Mouse (Mus musculus): ENCODE measurements around the gene Hoxa13. TPM values are rescaled to one million over a fixed set of nuclear protein-coding genes. Genes with fewer than 3 reads are reported as not detected.

Gene Hoxa13
- polyA plus RNA-seq, 1 experiment: not detected

DNA sequence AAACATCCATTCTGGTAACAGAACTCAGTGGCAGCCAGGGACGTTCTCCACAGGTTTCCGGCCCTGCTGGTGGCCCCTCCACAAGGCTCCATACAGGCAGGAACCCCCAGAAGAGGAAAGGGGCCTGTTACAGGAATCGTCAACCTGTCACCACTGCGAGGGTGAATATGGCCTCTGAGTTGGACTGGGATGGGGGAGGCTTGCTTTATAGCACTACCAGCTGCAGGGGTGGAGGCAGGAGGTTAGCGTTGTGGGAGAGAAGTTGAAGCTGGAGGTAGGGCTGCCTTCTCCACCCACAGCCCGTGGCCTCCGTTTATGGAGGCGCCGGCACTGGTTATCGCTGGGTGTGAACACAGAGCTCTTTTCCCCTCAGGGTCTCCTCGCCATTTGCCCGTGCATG is 20.4 kb upstream of the Hoxa13 start:
- no peak for DNase-seq
- Histone ChIP-seq H3K4me1 (replicated peaks; ENCODE audit: control insufficient read depth, insufficient read depth, low read length) (no peaks in the 10 kb centered on the region), H3K27ac (ENCODE audit: control insufficient read depth, insufficient read depth, low read length) (no peak overlapping the region), H3K4me3 (ENCODE audit: control insufficient read depth, insufficient read depth, low read length) (no peak overlapping the region), H3K27me3 (ENCODE audit: control insufficient read depth, insufficient read depth, low read length) (peaks cover 16% of the 10 kb centered on the region), H3K36me3 (ENCODE audit: control insufficient read depth, insufficient read depth, low read length) (no peaks in the 10 kb centered on the region)
- TF ChIP-seq CTCF (IDR thresholded peaks at IDR 0.05; ENCODE audit: borderline replicate concordance, control insufficient read depth, extremely low read depth, insufficient read depth, low read length, poor library complexity) (no peak), POLR2A (IDR thresholded peaks at IDR 0.05; ENCODE audit: control insufficient read depth, extremely low read depth, insufficient read depth, low read length, poor library complexity) (no peak)
- WGBS: 38% methylated on average over 12 of the region's 12 CpGs

GRCm38 (mm10) chr6:52276920-52277319 is 16.2 kb upstream of the Hoxa13 start:
- Histone ChIP-seq H3K27me3 (ENCODE audit: control insufficient read depth, insufficient read depth, low read length) (peaks cover 36% of the 10 kb centered on the region), H3K4me1 (replicated peaks; ENCODE audit: control insufficient read depth, insufficient read depth, low read length) (no peaks in the 10 kb centered on the region), H3K36me3 (ENCODE audit: control insufficient read depth, insufficient read depth, low read length) (no peaks in the 10 kb centered on the region), H3K27ac (ENCODE audit: control insufficient read depth, insufficient read depth, low read length) (no peak overlapping the region), H3K4me3 (ENCODE audit: control insufficient read depth, insufficient read depth, low read length) (no peak overlapping the region)
- DNase-seq: no peak
- WGBS: 38% methylated on average over 5 of the region's 5 CpGs
- TF ChIP-seq CTCF (IDR thresholded peaks at IDR 0.05; ENCODE audit: borderline replicate concordance, control insufficient read depth, extremely low read depth, insufficient read depth, low read length, poor library complexity) (no peak), POLR2A (IDR thresholded peaks at IDR 0.05; ENCODE audit: control insufficient read depth, extremely low read depth, insufficient read depth, low read length, poor library complexity) (no peak)

GRCm38 (mm10) chr6:52276382-52276781 is 15.7 kb upstream of the Hoxa13 start:
- TF ChIP-seq CTCF (IDR thresholded peaks at IDR 0.05; ENCODE audit: borderline replicate concordance, control insufficient read depth, extremely low read depth, insufficient read depth, low read length, poor library complexity) (no peak), POLR2A (IDR thresholded peaks at IDR 0.05; ENCODE audit: control insufficient read depth, extremely low read depth, insufficient read depth, low read length, poor library complexity) (no peak)
- Histone ChIP-seq H3K4me1 (replicated peaks; ENCODE audit: control insufficient read depth, insufficient read depth, low read length) (no peaks in the 10 kb centered on the region), H3K27ac (ENCODE audit: control insufficient read depth, insufficient read depth, low read length) (no peak overlapping the region), H3K4me3 (ENCODE audit: control insufficient read depth, insufficient read depth, low read length) (no peak overlapping the region), H3K36me3 (ENCODE audit: control insufficient read depth, insufficient read depth, low read length) (no peaks in the 10 kb centered on the region), H3K27me3 (ENCODE audit: control insufficient read depth, insufficient read depth, low read length) (peaks cover 36% of the 10 kb centered on the region)
- WGBS: 29% methylated on average over 6 of the region's 6 CpGs
- DNase-seq: no peak

DNA sequence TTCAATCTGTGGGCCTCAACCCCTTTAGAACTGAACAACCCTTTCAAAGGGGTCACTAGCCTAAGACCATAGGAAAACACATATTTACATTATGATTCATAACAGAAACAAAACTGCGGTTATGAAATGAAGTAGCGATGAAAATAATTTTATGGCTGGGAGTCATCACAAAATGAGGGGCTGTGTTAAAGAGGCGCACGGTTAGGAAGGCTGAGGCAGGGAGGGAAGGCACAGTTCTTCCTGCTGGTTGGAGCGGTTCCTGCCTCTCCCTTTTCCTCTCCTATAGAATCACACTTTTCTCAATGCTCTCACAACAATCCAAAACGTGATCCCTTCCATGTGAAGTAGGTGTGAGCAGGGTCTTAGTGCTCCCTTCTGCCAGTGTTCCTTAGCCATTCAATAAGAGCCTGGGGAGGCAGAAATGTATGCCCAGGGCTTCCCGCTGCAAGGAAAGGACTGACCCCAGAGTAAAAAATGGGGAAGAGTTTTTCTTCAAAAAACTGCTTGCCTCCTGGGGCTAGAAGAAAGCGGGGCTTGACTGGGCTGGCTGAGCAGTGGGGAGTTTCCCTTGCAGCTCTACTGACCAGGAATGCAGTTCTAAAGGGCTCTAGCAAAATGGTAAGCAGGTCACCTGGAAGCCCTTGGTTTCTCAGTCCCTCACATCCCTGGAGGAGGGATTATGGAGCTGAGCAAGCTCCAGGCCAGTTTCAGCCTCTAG is 15.0 kb upstream of the Hoxa13 start:
- no peak for DNase-seq
- WGBS: 52% methylated on average over 8 of the region's 8 CpGs
- no peak for TF ChIP-seq POLR2A (IDR thresholded peaks at IDR 0.05; ENCODE audit: control insufficient read depth, extremely low read depth, insufficient read depth, low read length, poor library complexity)
- no peak for TF ChIP-seq CTCF (IDR thresholded peaks at IDR 0.05; ENCODE audit: borderline replicate concordance, control insufficient read depth, extremely low read depth, insufficient read depth, low read length, poor library complexity)
- Histone ChIP-seq H3K4me1 (replicated peaks; ENCODE audit: control insufficient read depth, insufficient read depth, low read length) (no peaks in the 10 kb centered on the region), H3K4me3 (ENCODE audit: control insufficient read depth, insufficient read depth, low read length) (no peak overlapping the region), H3K36me3 (ENCODE audit: control insufficient read depth, insufficient read depth, low read length) (no peaks in the 10 kb centered on the region), H3K27ac (ENCODE audit: control insufficient read depth, insufficient read depth, low read length) (no peak overlapping the region), H3K27me3 (ENCODE audit: control insufficient read depth, insufficient read depth, low read length) (peaks cover 36% of the 10 kb centered on the region)

DNA sequence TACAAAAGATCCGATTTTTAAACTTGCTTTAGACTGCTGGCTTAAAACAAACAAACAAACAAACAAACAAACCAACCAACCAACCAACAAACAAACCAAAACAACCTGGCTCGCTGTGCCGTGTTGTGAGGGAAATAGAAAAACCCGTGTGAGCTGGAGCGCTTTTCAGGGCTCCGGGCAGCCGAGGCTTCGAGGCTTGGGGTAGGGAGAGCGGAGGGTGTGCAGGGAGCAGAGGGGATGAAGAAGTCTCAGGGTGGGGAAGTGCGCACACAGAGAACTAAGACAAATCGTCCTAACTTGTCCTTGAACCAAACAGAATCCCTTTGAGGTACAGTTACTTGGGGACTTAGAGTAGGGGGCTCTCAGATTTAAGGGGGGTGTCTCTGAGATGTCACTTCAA is 13.9 kb upstream of the Hoxa13 start:
- no peak for DNase-seq
- H3K4me1 ChIP-seq (replicated peaks; ENCODE audit: control insufficient read depth, insufficient read depth, low read length): no peaks in the 10 kb centered on the region
- H3K36me3 ChIP-seq (ENCODE audit: control insufficient read depth, insufficient read depth, low read length): no peaks in the 10 kb centered on the region
- 20% methylated on average over 11 of the region's 11 CpGs for WGBS
- TF ChIP-seq CTCF (IDR thresholded peaks at IDR 0.05; ENCODE audit: borderline replicate concordance, control insufficient read depth, extremely low read depth, insufficient read depth, low read length, poor library complexity): no peak
- no peak for TF ChIP-seq POLR2A (IDR thresholded peaks at IDR 0.05; ENCODE audit: control insufficient read depth, extremely low read depth, insufficient read depth, low read length, poor library complexity)
- peaks cover 43% of the 10 kb centered on the region for H3K27me3 ChIP-seq (ENCODE audit: control insufficient read depth, insufficient read depth, low read length)
- no peak overlapping the region for H3K27ac ChIP-seq (ENCODE audit: control insufficient read depth, insufficient read depth, low read length)
- H3K4me3 ChIP-seq (ENCODE audit: control insufficient read depth, insufficient read depth, low read length): no peak overlapping the region

GRCm38 (mm10) chr6:52273656-52274280 is 13.1 kb upstream of the Hoxa13 start:
- no peak for DNase-seq
- H3K36me3 ChIP-seq (ENCODE audit: control insufficient read depth, insufficient read depth, low read length): no peaks in the 10 kb centered on the region
- H3K27me3 ChIP-seq (ENCODE audit: control insufficient read depth, insufficient read depth, low read length): peaks cover 45% of the 10 kb centered on the region
- TF ChIP-seq CTCF (IDR thresholded peaks at IDR 0.05; ENCODE audit: borderline replicate concordance, control insufficient read depth, extremely low read depth, insufficient read depth, low read length, poor library complexity) (no peak), POLR2A (IDR thresholded peaks at IDR 0.05; ENCODE audit: control insufficient read depth, extremely low read depth, insufficient read depth, low read length, poor library complexity) (no peak)
- no peak overlapping the region for H3K4me3 ChIP-seq (ENCODE audit: control insufficient read depth, insufficient read depth, low read length)
- 23% methylated on average over 22 of the region's 22 CpGs for WGBS
- H3K4me1 ChIP-seq (replicated peaks; ENCODE audit: control insufficient read depth, insufficient read depth, low read length): no peaks in the 10 kb centered on the region
- no peak overlapping the region for H3K27ac ChIP-seq (ENCODE audit: control insufficient read depth, insufficient read depth, low read length)

Measured in thymus, adult 2 months (tissue).